Mouse (Mus musculus) bone marrow, adult 2 months (tissue): ENCODE results near the gene Snx17. TPM values are rescaled to one million over a fixed set of nuclear protein-coding genes. Genes with fewer than 3 reads are reported as not detected.
A peak's percentile ranks its signal among the peaks of the same experiment; 100 is the strongest.
"Not testable (repeated sequence)": the region's sequence is repeated elsewhere in the genome, so short reads cannot be mapped to it uniquely, and the experiment has no call there.

Experiments used
- H3K27ac ChIP-seq: fragments of 200-500 bp; 2 replicates; pipeline ENCODE4 v1.5.1; 2012; ENCODE audit warnings: low read depth, mild to moderate bottlenecking, control low read depth, inconsistent platforms, low read length; ENCODE audit not compliant: control insufficient read depth, poor library complexity, insufficient read depth
- H3K4me1 ChIP-seq: fragments of 200-500 bp; 2 replicates; pipeline ENCODE4 v1.6.1; 2011; ENCODE audit warnings: low read length; ENCODE audit not compliant: control insufficient read depth, insufficient read depth
- H3K4me3 ChIP-seq: fragments of 200-500 bp; replicated peaks from 2 replicates; pipeline ENCODE3; 2011; ENCODE audit warnings: mild to moderate bottlenecking, low read depth, low read length, control low read depth; ENCODE audit not compliant: control insufficient read depth
- CTCF ChIP-seq: fragments of 200-500 bp; IDR thresholded peaks from 2 replicates; pipeline ENCODE4 v1.5.1; 2011; ENCODE audit warnings: low read length, control low read depth; ENCODE audit not compliant: control insufficient read depth, insufficient read depth
- POLR2A ChIP-seq: fragments of 200-500 bp; IDR thresholded peaks from 2 replicates; pipeline ENCODE4 v1.6.1; 2011; ENCODE audit warnings: low read depth, mild to moderate bottlenecking, control low read depth, low read length, borderline replicate concordance; ENCODE audit not compliant: control insufficient read depth
- WGBS: fragments of 180-500 bp; shearing (Covaris S2); methylation state at CpG from one replicate; pipeline ENCODE4 v1.1.7; 2018; 5-methylcytosine and 5-hydroxymethylcytosine counted together
- polyA plus RNA-seq: library from polyadenylated mRNA; stranded (reverse); fragments of >200 nt; gene quantifications from 2 replicates; pipeline ENCODE4 v1.2.4, GENCODE M21; 2011; ENCODE audit warnings: low replicate concordance; ENCODE audit not compliant: missing spikeins, insufficient read depth, insufficient read length

The Snx17 gene
- polyA plus RNA-seq, 1 experiment = 42.0 TPM

DNA sequence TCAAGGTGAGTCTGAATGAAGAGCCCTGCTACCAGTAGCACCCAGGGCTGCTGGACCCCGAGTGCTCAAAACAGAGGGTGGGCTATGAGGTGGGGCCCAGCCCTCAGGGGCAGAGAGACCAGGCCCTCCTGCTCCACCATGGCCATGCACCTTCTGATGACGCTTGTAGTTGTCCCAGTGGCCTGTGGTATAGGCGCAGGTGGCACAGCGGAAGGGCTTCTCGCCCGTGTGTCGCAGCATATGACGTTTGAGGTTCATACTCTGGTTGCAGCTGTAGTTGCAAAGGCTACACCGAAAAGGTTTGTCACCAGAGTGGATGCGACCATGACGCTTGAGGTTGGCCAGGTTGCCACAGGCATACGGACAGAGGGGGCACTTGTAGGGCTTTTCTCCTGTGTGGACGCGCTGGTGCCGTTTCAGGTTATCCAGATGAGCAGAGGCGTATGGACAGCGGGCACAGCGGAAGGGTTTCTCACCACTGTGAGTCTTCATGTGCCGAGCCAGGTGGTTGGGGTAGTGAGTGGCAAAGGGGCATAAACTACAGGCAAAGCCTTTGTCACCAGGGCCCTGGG is 6.4 kb downstream of the Snx17 start:
- WGBS = 91% methylated on average over 19 of the region's 19 CpGs
- Histone ChIP-seq H3K27ac (no peak overlapping the region), H3K4me1 (no peaks in the 10 kb centered on the region), H3K4me3 (no peak overlapping the region)
- no peak for TF ChIP-seq CTCF
- TF ChIP-seq POLR2A = no peak; the same call in 1 of the 2 replicates

DNA sequence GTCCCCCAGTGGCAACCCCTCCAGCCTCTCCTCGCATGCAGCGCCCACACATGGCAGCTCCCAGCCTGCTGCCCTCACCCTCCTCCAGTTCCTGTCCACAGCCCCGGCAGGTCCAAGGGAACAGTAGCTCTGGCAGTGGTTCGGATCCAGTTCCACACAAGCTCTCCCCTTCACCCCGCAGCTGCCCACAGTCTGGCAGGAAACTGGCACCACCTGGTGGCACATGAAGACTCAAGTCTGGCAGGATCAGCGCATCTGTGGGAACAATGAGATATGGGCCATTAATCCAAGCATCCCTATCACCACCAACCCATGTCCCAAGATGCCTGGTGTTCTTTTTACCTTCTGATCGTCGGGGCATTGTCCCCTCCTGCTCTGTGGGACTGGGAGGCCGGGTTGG is 6.9 kb downstream of the Snx17 start:
- Histone ChIP-seq H3K4me1 (no peaks in the 10 kb centered on the region), H3K27ac (no peak overlapping the region), H3K4me3 (no peak overlapping the region)
- WGBS = 78% methylated on average over 9 of the region's 9 CpGs
- TF ChIP-seq CTCF = no peak
- TF ChIP-seq POLR2A = no peak

DNA sequence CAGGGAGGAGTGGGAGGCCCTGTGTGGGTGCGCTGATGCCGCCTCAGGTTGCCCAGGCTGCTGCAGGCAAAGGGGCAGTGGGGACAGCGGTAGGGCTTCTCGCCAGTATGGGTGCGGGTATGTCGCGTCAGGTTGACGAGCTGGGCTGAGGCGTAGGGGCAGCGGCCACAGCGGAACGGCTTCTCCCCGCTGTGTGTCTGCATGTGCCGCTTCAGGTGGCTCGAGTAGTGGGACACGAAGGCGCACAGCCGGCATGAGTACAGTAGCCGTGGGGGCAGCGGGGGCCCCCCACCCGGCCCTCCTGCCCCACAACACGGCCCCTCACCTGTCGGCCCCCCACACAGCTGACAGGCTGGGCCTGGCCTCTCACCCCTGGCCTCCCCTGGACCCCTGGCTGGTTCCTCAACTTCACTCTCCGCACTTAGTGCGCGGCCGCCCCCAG is 7.3 kb downstream of the Snx17 start:
- no peak overlapping the region for H3K27ac ChIP-seq
- H3K4me3 ChIP-seq = no peak overlapping the region
- WGBS = 90% methylated on average over 27 of the region's 27 CpGs
- peak; percentile 54; the same call in 1 of the 2 replicates for TF ChIP-seq POLR2A
- no peak for TF ChIP-seq CTCF
- no peaks in the 10 kb centered on the region for H3K4me1 ChIP-seq

DNA sequence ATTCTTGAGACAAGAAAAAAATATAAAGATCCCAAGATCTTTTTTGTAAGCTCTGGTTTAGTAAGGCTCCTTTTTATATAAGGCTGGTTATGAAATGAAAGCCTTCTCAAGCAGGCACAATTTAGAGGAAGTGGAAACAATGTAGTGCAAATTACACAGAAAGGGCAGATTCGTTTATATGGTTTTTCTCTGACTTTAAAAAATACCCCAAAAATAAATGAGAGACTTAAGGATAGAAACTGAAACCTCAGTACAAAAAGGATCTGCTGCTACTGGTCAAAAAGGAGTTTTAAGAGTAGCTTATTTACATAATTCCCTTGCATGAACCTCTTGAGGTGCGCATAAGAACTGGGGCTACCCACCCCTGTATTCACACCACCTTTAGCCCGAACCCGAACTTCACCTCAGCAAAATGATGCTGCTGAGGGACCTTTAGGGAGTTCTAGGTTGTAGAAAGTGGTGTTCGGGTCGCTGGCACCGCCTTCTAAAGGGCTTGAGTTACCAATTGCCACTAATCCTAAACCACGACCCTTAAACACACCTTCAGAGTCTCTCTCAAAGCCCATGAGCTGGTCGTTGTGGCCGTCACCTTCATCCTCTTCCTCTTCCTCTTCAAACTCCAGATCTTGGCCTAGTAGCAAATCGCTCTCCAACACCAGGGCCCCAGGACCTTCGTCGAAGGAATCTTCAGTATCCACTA is 8.2 kb downstream of the Snx17 start:
- Histone ChIP-seq H3K27ac (peak overlapping the region; percentile 56), H3K4me1 (no peaks in the 10 kb centered on the region), H3K4me3 (peak overlapping the region; percentile 72)
- TF ChIP-seq CTCF = no peak
- no peak for TF ChIP-seq POLR2A
- 7% methylated on average over 13 of the region's 13 CpGs for WGBS

DNA sequence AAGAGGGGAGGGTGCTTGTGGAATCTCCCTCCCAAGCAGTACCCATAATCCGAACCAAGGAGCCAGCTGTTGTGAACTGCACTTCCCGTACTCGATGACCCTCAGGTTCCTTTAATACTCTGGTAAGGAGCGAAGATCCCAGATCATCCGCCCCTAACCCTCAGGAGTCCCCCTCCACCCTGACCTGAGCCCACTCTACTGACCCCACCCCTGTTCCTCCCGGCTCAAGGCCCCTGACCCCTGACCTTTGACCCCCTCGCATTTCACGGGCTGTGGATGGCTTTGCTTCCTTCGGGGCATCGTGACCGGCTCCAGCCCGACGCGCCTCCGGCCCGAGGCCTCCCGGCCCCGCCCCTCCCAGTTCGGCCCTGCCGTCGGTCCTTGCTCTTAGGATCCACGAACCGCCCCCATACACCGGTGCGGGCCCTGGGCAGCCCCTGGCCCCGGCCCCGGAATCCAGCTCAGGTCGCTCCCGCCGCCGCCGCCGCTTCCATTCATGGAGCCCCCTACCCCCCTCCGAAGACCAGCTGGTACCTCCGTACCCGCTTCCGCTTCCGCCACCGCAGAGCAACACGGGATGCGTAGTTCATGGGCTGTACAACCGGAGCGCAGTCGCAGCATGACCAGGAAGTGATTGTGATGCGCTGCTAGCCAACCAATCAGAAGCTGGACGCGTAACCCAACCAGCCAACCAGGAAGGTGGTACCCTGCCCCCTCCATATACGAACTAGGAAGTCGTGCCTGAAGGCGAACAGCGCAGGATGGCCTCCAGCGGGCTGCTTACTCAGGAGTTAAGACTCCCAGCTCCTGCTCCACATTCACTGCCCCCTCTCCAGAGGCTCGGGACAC is 8.9 kb downstream of the Snx17 start, which contains the start of gene Zfp513:
Gene Zfp513, minus strand, starts transcription at position 562 of the 849 bp plus-strand sequence.
- H3K27ac ChIP-seq = peak within 1 kb of the TSS; percentile 73
- peak within 1 kb of the TSS; percentile 72 for H3K4me3 ChIP-seq
- H3K4me1 ChIP-seq = no peaks in the 10 kb centered on the region
- under 1% methylated on average over 53 of the region's 53 CpGs for WGBS
- TF ChIP-seq CTCF (no peak), POLR2A (peak; percentile 82)

DNA sequence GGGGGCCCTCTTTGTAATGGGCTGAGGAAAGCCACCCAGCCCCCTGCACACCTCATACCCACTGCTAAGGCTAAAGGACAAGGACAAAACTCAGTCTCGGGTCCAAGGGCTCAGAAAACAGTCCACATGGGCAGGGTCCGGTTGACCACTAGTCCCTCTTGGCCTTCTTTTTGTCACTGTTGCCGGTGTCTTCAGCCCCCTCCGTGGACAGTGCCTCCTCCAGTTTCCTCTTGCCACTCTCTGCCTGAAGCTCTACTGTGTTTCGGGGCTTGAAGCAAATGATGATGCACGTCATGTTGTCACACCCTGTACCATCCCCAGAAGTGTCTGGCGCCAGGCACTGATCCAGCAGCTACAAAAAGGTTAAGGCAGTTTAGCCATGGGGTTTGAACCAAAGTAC is 9.9 kb downstream of the Snx17 start:
- H3K4me3 ChIP-seq = no peak overlapping the region
- H3K4me1 ChIP-seq = no peaks in the 10 kb centered on the region
- 86% methylated on average over 7 of the region's 7 CpGs for WGBS
- H3K27ac ChIP-seq = no peak overlapping the region
- no peak for TF ChIP-seq POLR2A
- TF ChIP-seq CTCF = no peak

DNA sequence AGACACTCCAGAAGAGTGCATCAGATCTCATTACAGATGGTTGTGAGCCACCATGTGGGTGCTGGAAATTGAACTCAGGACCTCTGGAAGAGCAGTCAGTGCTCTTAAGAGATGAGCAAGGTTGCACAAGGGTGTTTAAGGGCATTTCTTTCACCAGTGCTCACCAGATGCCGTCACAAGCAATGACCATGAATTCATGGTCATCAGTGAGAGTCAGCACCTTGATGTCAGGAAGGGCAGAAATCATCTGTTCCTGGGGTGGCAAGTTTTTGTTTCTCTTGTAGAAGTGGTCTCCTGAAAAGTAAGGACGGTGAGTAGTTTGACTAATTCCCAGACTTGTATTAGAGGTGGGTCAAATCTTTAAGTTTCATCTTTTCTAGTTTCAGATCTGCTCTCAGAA is 10.8 kb downstream of the Snx17 start:
- Histone ChIP-seq H3K4me3 (no peak overlapping the region), H3K4me1 (no peaks in the 10 kb centered on the region), H3K27ac (no peak overlapping the region)
- 94% methylated on average over 2 of the region's 2 CpGs for WGBS
- no peak for TF ChIP-seq POLR2A

DNA sequence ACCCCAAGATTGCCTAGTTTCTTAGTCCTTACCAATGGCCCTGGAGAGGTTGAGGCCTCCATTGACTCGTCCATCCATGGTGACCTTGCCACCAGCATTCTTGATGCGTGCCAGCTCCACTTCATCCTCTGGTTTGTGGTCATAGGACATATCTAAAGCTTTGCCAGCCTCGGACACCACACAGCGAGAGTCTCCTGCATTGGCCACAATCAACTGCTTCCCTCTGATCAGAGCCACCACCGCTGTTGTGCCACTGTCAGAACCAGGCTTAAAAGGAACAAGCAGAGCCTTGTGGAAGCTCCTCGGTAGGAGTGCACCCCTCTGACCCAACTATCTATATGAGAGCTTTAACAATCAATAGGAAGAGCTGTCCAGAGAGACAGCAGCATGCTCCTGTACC is 11.4 kb downstream of the Snx17 start:
- H3K4me3 ChIP-seq = no peak overlapping the region
- H3K27ac ChIP-seq = no peak overlapping the region
- WGBS = 90% methylated on average over 6 of the region's 6 CpGs
- TF ChIP-seq CTCF = no peak
- no peak for TF ChIP-seq POLR2A
- H3K4me1 ChIP-seq = no peaks in the 10 kb centered on the region

DNA sequence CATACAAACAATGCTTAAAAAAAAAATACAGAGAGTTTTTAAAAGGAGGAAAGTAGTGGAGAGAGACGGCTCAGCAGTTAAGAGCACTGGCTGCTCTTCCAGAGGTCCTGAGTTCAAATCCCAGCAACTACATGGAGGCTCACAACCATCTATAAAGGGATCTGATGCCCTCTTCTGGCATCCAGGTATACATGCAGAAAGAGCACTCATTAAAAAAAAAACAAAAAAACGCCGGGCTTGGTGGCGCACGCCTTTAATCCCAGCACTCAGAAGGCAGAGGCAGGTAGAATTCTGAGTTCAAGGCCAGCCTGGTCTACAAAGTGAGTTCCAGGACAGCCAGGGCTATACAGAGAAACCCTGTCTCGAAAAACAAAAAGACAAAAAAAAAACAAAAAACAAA is 23.5 kb downstream of the Snx17 start:
- H3K4me1 ChIP-seq, H3K4me3 ChIP-seq, H3K27ac ChIP-seq: not testable (repeated sequence)
- 74% methylated on average over 6 of the region's 6 CpGs for WGBS
